In genomic region chr5:102003371-102003770, GRCm38 (mm10) we compare ENCODE assay signal across 22 mouse cellular contexts.
DNase-seq lines count a peak whose midpoint lies in the region; ATAC-seq and TF ChIP-seq lines count a peak whose summit lies in the region.
"Had no signal": no experiment of that assay in that cellular context is flagged by ENCODE, and none has a peak within 500 bp of the region (broad histone marks: within the 10 kb centered on the region; RNA-seq: fewer than 3 reads in every experiment).

No protein-coding gene starts in this region.

- TF ChIP-seq CTCF in lung, postnatal 0 days (IDR thresholded peaks at IDR 0.05) = no peak

- DNase-seq in heart, adult 9 months (ENCODE audit: low spot score in 2 of 2) = peak; percentile 15 to 33
- DNase-seq in heart, postnatal 25 days (ENCODE audit: low spot score) = no peak
- DNase-seq in lung, postnatal 0 days (ENCODE audit: low spot score) = no peak
- DNase-seq in lung, adult 18-20 months = no peak
- no peak for DNase-seq in left cerebral cortex, adult 9 months (ENCODE audit: low spot score in 2 of 2)
- no peak for DNase-seq in left cerebral cortex, postnatal 14 days (ENCODE audit: low spot score in 2 of 2)
- DNase-seq: adrenal gland, adult 8-10 months; cerebellum, adult 11 months; cerebellum, postnatal 14 days; kidney, adult 8-10 months; kidney, postnatal 4 days; layer of hippocampus, adult 9-11 months; lung, postnatal 10 days; midbrain, embryonic 14.5 days; thymus, adult 2 months had no signal

- H3K9ac ChIP-seq in lung, postnatal 0 days (replicated peaks; ENCODE audit: low read depth) = no peak overlapping the region
- H3K9ac ChIP-seq in heart, embryonic 15.5 days = no peak overlapping the region
- H3K9ac ChIP-seq: embryonic facial prominence, embryonic 15.5 days; hindbrain, embryonic 12.5 days; limb, embryonic 12.5 days; liver, embryonic 15.5 days had no signal

- WGBS in lung, postnatal 0 days = 51% methylated on average over 3 of the region's 3 CpGs
- WGBS in heart, embryonic 15.5 days = 68% methylated on average over 3 of the region's 3 CpGs

- H3K27ac ChIP-seq in lung, postnatal 0 days (ENCODE audit: low read length) = 0 out of 2 replicates have a peak overlapping the region, but pooled peaks have one; percentile 14
- 0 out of 2 replicates have a peak overlapping the region, but pooled peaks have one; percentile 32 for H3K27ac ChIP-seq in heart, embryonic 15.5 days
- H3K27ac ChIP-seq: hindbrain, embryonic 12.5 days; left cerebral cortex, adult 2 months; limb, embryonic 12.5 days; liver, embryonic 15.5 days had no signal

- H3K4me1 ChIP-seq in lung, postnatal 0 days (ENCODE audit: insufficient read depth, low read depth, low read length) = 0 out of 2 replicates have a peak, but pooled peaks cover 2% of the 10 kb centered on the region
- H3K4me1 ChIP-seq in heart, embryonic 15.5 days (replicated peaks) = peaks cover 23% of the 10 kb centered on the region

- H3K4me2 ChIP-seq in lung, postnatal 0 days (replicated peaks; ENCODE audit: low read depth, low read length) = no peak overlapping the region
- no peak overlapping the region for H3K4me2 ChIP-seq in heart, embryonic 15.5 days
- H3K4me2 ChIP-seq: embryonic facial prominence, embryonic 15.5 days; hindbrain, embryonic 12.5 days; limb, embryonic 12.5 days; liver, embryonic 15.5 days had no signal

- 0 out of 2 replicates have a peak, but pooled peaks cover 3% of the 10 kb centered on the region for H3K36me3 ChIP-seq in lung, postnatal 0 days (ENCODE audit: insufficient read depth, low read length)
- H3K36me3 ChIP-seq in heart, embryonic 15.5 days = no peaks in the 10 kb centered on the region

- H3K27me3 ChIP-seq in lung, postnatal 0 days (replicated peaks; ENCODE audit: insufficient read depth, low read length) = no peaks in the 10 kb centered on the region
- H3K27me3 ChIP-seq in heart, embryonic 15.5 days = no peaks in the 10 kb centered on the region
- H3K27me3 ChIP-seq: embryonic facial prominence, embryonic 15.5 days; hindbrain, embryonic 12.5 days; limb, embryonic 12.5 days; liver, embryonic 15.5 days had no signal

- no peak for ATAC-seq in lung, postnatal 0 days
- no peak for ATAC-seq in heart, embryonic 15.5 days (replicated peaks; ENCODE audit: insufficient number of reproducible peaks, insufficient read depth, low FRiP score, low read depth)

- no peak for TF ChIP-seq EP300 in lung, postnatal 0 days (IDR thresholded peaks at IDR 0.05)

- H3K9me3 ChIP-seq in lung, postnatal 0 days (ENCODE audit: low read length) = no peaks in the 10 kb centered on the region
- H3K9me3 ChIP-seq in heart, embryonic 15.5 days (replicated peaks) = no peaks in the 10 kb centered on the region
- H3K9me3 ChIP-seq: embryonic facial prominence, embryonic 15.5 days; hindbrain, embryonic 12.5 days; limb, embryonic 12.5 days; liver, embryonic 15.5 days had no signal

- intact Hi-C loops in heart, postnatal 25 days (cut with DNase I) = loop anchor here (5.0 kb wide), 1 partner anchor 69 kb away; no protein-coding TSS in a partner anchor
- intact Hi-C loops in left cerebral cortex, postnatal 14 days (cut with DNase I) = no loop called here

- no peak overlapping the region for H3K4me3 ChIP-seq in lung, postnatal 0 days (ENCODE audit: low read depth, low read length)
- no peak overlapping the region for H3K4me3 ChIP-seq in heart, embryonic 15.5 days
- H3K4me3 ChIP-seq: embryonic facial prominence, embryonic 15.5 days; hindbrain, embryonic 12.5 days; left cerebral cortex, adult 2 months; limb, embryonic 12.5 days; liver, embryonic 15.5 days; myocyte had no signal

Comparison
In these comparisons a context has a peak if more than half of its experiments do, and no peak if none do; other contexts are left out.
1. DNase-seq: peak in heart, adult 9 months (2 of 2); none in heart, postnatal 25 days (single experiment), lung, postnatal 0 days (single experiment), lung, adult 18-20 months (0 of 2), left cerebral cortex, adult 9 months (0 of 2) and left cerebral cortex, postnatal 14 days (0 of 2).